Mouse (Mus musculus) forebrain, embryonic 14.5 days (tissue): ENCODE measurements around the gene Neurl1b. TPM values are rescaled to one million over a fixed set of nuclear protein-coding genes. Genes with fewer than 3 reads are reported as not detected.

Experiments used
- ATAC-seq: fragments of 200-750 bp; cut with Nextera tagmentation; 2 replicates; pipeline ENCODE4 v1.8.0; 2017; ENCODE audit warnings: mild to moderate bottlenecking, moderate library complexity
- DNase-seq: peaks from one replicate; pipeline ENCODE4 v3.0.0-alpha.2; 2015; ENCODE audit warnings: low spot score
- H3K27ac ChIP-seq: fragments of 300-500 bp; sonication (generic); 2 replicates; pipeline ENCODE4 v1.5.1; 2014; ENCODE audit warnings: low read depth, mild to moderate bottlenecking, control low read depth, low read length, moderate library complexity
- H3K27me3 ChIP-seq: fragments of 300-500 bp; sonication (generic); replicated peaks from 2 replicates; pipeline ENCODE4 v1.6.1; 2014; ENCODE audit warnings: low read length, control low read depth, mixed read lengths; ENCODE audit not compliant: control insufficient read depth, insufficient read depth
- H3K36me3 ChIP-seq: fragments of 300-500 bp; sonication (generic); 2 replicates; pipeline ENCODE4 v1.6.1; 2014; ENCODE audit warnings: low read length, control low read depth; ENCODE audit not compliant: control insufficient read depth, insufficient read depth
- H3K4me1 ChIP-seq: fragments of 300-500 bp; sonication (generic); 2 replicates; pipeline ENCODE4 v1.6.1; 2014; ENCODE audit warnings: antibody characterized with exemption, low read length, control low read depth; ENCODE audit not compliant: control insufficient read depth, insufficient read depth
- H3K4me2 ChIP-seq: fragments of 300-500 bp; sonication (generic); 2 replicates; pipeline ENCODE4 v1.6.1; 2014; ENCODE audit warnings: mild to moderate bottlenecking, control low read depth, low read length
- H3K4me3 ChIP-seq: fragments of 300-500 bp; sonication (generic); 2 replicates; pipeline ENCODE4 v1.5.1; 2014; ENCODE audit warnings: low read depth, low read length, control low read depth
- H3K9ac ChIP-seq: fragments of 300-500 bp; sonication (generic); 2 replicates; pipeline ENCODE4 v1.6.1; 2014; ENCODE audit warnings: mild to moderate bottlenecking, low read length, control low read depth, moderate library complexity
- H3K9me3 ChIP-seq: fragments of 300-500 bp; sonication (generic); replicated peaks from 2 replicates; pipeline ENCODE4 v1.6.1; 2016; ENCODE audit warnings: low read length, control low read depth, mixed read lengths; ENCODE audit not compliant: control insufficient read depth
- WGBS: fragments of 180-500 bp; shearing (Covaris S2); extraction: QIAGEN DNeasy Blood & Tissue Kit; methylation state at CpG from one replicate; pipeline ENCODE4 v1.1.7; 2014; 5-methylcytosine and 5-hydroxymethylcytosine counted together
- polyA plus RNA-seq: library from polyadenylated mRNA; unstranded; fragments of >200 nt; fragmentation: Nextera tagmentation; extraction: Ambion mirVana; gene quantifications from 2 replicates; pipeline ENCODE4 v1.2.1, GENCODE M21; 2014

Gene Neurl1b
- polyA plus RNA-seq, 1 experiment from 2014 or later, result 2.0 TPM

DNA sequence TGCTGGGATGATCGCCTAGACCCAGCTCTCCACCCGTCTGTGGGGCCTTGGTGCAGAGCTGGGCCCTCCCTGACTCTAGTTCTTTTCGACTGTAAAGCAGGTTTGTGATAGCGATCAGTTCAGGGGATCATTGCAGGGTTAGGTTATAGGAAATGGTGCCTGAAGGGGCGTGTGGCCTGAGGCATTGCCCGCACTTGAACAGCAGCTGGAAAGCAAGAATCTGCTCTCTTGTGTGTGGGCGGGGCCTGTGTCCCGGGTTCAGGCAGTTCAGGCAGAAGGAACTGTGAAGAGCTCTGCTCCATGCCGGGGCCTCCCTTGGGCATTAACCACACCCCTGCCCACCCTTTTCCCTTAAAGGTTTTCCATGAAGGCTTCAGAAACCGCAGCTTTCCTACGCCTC lies 18.7 kb downstream of the Neurl1b start:
- no peaks in the 10 kb centered on the region for H3K36me3 ChIP-seq
- DNase-seq, result no peak
- H3K9ac ChIP-seq, result no peak overlapping the region
- no peaks in the 10 kb centered on the region for H3K4me1 ChIP-seq
- H3K9me3 ChIP-seq, result no peaks in the 10 kb centered on the region
- H3K4me3 ChIP-seq, result no peak overlapping the region
- peaks cover 12% of the 10 kb centered on the region; the same call in 1 of the 2 replicates for H3K27me3 ChIP-seq
- no peak overlapping the region for H3K4me2 ChIP-seq
- H3K27ac ChIP-seq, result no peak overlapping the region
- no peak for ATAC-seq
- 63% methylated on average over 11 of the region's 11 CpGs for WGBS

DNA sequence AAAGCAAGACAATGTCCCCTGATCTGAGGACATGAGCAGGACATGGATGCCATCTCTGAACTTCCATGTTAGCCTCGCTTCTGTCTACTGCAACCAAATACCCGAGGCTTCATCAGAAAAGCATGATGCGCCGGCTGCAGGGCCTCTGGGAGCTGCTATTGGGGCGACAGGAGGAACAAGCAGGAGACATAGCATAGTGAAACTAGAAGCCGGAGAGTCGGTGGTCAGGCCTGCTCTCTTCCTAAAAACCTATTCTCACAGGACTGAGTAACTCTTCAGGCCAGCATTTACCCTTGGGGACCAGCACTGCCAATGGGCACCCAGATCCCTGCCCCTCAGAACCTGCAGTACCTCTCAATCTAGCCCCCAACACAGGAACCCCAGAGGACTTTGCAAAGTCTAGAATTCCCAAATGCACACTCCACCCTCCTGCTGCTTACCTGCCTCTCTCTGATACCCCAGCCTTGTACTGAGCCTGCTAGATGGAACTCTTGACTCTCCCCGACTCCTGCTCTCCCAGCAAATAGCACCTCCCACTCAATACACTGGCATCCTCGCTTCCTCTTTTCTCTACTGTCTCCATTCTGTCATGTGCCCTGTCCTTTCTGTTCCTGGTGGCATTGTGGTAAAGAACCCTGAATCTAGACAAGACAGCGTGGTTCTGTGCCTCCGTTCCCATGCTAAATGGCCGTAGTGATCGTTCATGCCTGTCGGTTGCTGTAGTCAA lies 22.6 kb downstream of the Neurl1b start:
- H3K9ac ChIP-seq, result no peak overlapping the region
- DNase-seq (no peak), ATAC-seq (no peak)
- H3K36me3 ChIP-seq, result peaks cover 12% of the 10 kb centered on the region; the same call in 1 of the 2 replicates
- no peak overlapping the region for H3K27ac ChIP-seq
- H3K9me3 ChIP-seq, result no peaks in the 10 kb centered on the region
- no peak overlapping the region for H3K4me3 ChIP-seq
- H3K27me3 ChIP-seq, result peaks cover 24% of the 10 kb centered on the region
- no peak overlapping the region for H3K4me2 ChIP-seq
- 88% methylated on average over 14 of the region's 14 CpGs for WGBS
- no peaks in the 10 kb centered on the region for H3K4me1 ChIP-seq

DNA sequence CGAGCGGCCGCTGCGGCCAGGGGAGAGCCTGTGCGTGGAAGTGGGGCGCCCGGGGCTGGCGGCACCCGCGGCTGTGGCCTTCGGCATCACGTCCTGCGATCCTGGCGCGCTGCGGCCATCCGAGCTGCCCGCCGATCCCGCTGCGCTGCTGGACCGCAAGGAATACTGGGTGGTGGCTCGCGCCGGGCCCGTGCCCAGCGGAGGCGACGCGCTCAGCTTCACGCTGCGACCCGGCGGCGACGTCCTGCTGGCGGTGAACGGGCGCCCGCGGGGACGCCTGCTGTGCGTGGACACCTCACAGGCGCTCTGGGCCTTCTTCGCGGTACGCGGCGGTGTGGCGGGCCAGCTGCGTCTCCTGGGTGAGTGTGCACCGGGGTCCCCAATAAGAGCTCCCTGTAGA lies 24.4 kb downstream of the Neurl1b start:
- peak overlapping the region; percentile 51 for H3K4me2 ChIP-seq
- DNase-seq (no peak), ATAC-seq (no peak)
- WGBS, result 10% methylated on average over 48 of the region's 52 CpGs
- H3K4me3 ChIP-seq, result peak overlapping the region; percentile 28
- H3K27me3 ChIP-seq, result peaks cover 24% of the 10 kb centered on the region
- H3K36me3 ChIP-seq, result peaks cover 12% of the 10 kb centered on the region; the same call in 1 of the 2 replicates
- H3K4me1 ChIP-seq, result no peaks in the 10 kb centered on the region
- H3K9me3 ChIP-seq, result no peaks in the 10 kb centered on the region
- peak overlapping the region; percentile 49 for H3K9ac ChIP-seq
- no peak overlapping the region for H3K27ac ChIP-seq

DNA sequence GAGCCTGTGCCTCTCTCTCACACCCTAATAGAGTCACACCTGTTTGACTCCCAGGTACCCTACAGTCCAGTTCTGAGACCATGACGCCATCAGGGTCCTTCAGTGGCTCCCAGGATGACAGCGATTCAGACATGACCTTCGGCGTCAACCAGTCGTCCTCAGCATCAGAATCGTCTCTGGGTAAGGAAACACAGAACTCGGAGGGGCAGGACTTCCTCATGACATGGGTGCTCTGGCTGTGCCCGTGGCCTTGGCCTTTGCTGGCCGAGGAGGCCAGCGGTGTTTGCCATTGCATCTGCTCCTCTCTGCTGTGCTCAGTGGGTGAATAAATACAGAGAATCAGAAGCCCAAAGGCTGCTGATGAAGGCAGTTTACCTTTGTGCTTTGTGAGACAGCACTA lies 26.4 kb downstream of the Neurl1b start:
- Histone ChIP-seq H3K9ac (no peak overlapping the region), H3K27ac (no peak overlapping the region), H3K9me3 (no peaks in the 10 kb centered on the region), H3K36me3 (peaks cover 14% of the 10 kb centered on the region; the same call in 1 of the 2 replicates), H3K27me3 (peaks cover 24% of the 10 kb centered on the region), H3K4me3 (no peak overlapping the region), H3K4me2 (no peak overlapping the region), H3K4me1 (no peaks in the 10 kb centered on the region)
- ATAC-seq (no peak), DNase-seq (no peak)
- whole genome bisulfite sequencing, result 91% methylated on average over 10 of the region's 10 CpGs

DNA sequence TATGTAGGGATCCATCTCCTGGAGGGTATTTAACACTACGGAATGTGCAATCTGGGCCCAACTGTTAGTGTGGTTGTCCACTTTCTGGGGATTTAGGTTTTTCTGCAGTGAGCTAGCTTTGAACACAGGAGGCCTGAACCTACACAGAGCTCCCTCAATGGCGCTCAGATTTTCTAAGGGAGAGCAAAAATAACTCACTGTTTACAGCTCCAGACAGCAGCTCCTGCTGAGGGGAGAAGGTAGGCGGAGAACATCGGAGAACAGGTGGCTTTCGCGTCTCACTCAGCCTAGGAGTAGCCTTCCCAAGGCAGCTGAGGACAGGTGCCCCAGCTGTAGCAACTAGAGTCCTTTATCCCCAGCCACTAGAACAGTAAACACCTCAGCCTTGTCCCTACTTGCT lies 27.6 kb downstream of the Neurl1b start:
- Histone ChIP-seq H3K9me3 (no peaks in the 10 kb centered on the region), H3K9ac (no peak overlapping the region), H3K27me3 (peaks cover 23% of the 10 kb centered on the region), H3K4me3 (no peak overlapping the region), H3K27ac (no peak overlapping the region), H3K4me2 (no peak overlapping the region), H3K36me3 (peaks cover 14% of the 10 kb centered on the region; the same call in 1 of the 2 replicates), H3K4me1 (no peaks in the 10 kb centered on the region)
- no peak for DNase-seq
- WGBS, result 92% methylated on average over 6 of the region's 6 CpGs
- ATAC-seq, result no peak

DNA sequence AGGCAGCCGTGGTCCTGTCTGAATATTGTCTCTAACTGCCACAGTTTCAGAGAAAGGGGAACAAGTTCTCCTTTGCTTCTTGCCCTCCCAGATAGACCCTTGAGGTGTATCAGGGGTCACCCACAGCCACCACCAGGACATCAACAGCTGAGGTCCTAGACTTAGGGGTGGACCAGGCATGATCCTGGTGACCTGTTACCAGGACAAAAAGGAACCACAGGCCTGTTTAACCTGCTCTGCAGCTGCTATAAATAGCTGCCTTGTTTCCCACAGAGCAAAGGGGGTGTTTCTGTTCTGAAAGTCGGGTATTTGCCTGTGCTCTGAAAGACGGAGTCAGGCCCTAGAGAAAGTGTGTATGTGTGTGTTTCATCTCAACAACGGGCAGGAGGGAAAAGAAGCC lies 29.2 kb downstream of the Neurl1b start:
- ATAC-seq (no peak), DNase-seq (no peak)
- no peak overlapping the region for H3K4me2 ChIP-seq
- no peak overlapping the region for H3K4me3 ChIP-seq
- H3K36me3 ChIP-seq, result peaks cover 14% of the 10 kb centered on the region; the same call in 1 of the 2 replicates
- H3K4me1 ChIP-seq, result no peaks in the 10 kb centered on the region
- H3K27me3 ChIP-seq, result peaks cover 6% of the 10 kb centered on the region
- 61% methylated on average over 4 of the region's 4 CpGs for WGBS
- H3K9me3 ChIP-seq, result no peaks in the 10 kb centered on the region
- H3K9ac ChIP-seq, result no peak overlapping the region
- H3K27ac ChIP-seq, result no peak overlapping the region

DNA sequence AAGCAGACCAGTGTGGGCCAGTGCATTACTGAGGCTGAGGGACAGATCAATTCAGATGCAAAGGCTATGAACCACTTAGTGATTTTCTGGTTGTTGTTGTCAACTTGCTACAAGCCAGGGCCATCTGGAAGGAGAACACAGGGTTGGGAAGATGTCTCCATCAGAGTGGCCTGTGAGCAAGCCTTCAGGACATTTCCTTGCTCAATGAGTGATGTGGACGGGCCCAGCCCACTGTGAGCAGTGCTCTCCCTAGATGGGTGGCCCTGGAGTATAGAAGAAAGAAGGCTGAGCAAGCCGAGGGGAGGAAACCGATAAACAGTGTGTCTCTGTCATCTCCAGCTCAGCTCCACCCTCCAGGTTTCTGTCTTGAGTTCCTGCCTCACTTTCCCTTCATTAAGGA lies 34.8 kb downstream of the Neurl1b start:
- Histone ChIP-seq H3K4me2 (no peak overlapping the region), H3K27ac (no peak overlapping the region), H3K27me3 (no peaks in the 10 kb centered on the region), H3K4me1 (no peaks in the 10 kb centered on the region), H3K9ac (no peak overlapping the region), H3K36me3 (0 out of 2 replicates have a peak, but pooled peaks cover 2% of the 10 kb centered on the region), H3K9me3 (no peaks in the 10 kb centered on the region), H3K4me3 (no peak overlapping the region)
- DNase-seq (no peak), ATAC-seq (no peak)
- 73% methylated on average over 3 of the region's 3 CpGs for WGBS

DNA sequence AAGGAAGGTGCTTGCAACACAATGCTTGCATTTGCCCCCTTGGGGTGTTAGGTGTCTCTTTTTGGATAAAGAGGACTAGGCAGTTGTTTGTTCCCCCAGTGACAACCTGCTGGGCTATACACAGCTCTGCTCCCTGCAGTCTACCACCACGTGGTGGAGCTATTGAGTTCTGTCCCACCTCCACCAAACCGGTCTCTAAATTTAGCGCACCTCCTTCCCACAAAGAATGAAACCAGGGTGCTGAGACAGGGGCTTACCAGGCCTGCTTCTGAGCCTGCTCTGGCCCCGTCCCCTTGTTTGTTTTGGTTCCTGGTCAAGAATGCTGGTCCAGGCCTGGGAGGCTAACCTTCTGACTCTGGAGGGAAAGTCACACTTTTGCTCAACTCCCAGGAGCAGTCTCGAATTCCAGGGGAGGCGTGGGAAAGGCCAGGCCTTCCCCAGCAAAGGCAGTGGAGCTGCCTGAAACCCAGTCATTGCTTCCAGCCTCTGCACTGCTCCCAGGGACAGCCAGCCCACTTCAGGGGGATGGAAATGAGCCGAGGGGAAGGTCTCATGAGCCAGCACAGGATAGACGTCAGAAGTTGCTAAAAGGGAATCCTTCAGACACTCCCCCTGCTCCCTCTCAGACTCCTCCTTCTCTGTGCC lies 37.1 kb downstream of the Neurl1b start:
- ATAC-seq, result no peak
- no peak overlapping the region for H3K9ac ChIP-seq

DNA sequence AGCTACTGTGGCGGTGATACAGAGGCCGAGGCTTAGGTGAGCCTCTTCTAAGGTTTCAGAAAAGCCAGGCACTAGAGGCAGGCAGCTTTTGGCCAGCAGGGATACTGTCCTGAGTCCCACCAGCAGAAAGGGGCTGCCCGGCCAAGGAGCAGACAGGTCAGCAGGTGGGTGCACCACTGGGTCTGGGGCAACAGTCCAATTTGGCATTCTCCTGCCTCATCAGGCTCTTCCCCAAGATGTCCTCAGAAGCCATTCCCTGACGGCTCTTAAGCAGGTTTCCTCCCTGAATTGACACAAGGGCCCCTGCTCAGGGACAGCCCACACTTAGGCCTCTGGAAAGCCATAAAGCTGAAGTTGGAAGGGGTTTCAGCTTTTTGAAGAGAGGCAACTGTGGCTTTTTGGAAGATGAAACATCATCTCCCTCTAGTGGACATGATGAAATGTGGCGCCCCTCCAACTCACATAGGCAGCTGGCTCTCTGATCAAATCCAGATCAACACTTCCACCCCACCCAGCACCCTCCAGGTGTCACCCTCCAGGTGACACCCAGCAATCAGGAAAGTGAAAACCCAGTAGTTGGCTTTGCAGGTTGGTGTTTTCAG lies 37.8 kb downstream of the Neurl1b start:
- peak; percentile 74 for DNase-seq
- H3K27ac ChIP-seq, result no peak overlapping the region
- no peaks in the 10 kb centered on the region for H3K36me3 ChIP-seq
- no peaks in the 10 kb centered on the region for H3K27me3 ChIP-seq
- no peak for ATAC-seq
- H3K9me3 ChIP-seq, result no peaks in the 10 kb centered on the region
- no peak overlapping the region for H3K4me3 ChIP-seq
- WGBS, result 58% methylated on average over 5 of the region's 5 CpGs
- H3K9ac ChIP-seq, result no peak overlapping the region
- no peaks in the 10 kb centered on the region for H3K4me1 ChIP-seq
- no peak overlapping the region for H3K4me2 ChIP-seq

More for the DNA sequence above, 37.1 kb downstream of the Neurl1b start:
- no peaks in the 10 kb centered on the region for H3K36me3 ChIP-seq
- H3K4me1 ChIP-seq, result no peaks in the 10 kb centered on the region
- no peaks in the 10 kb centered on the region for H3K9me3 ChIP-seq
- H3K27me3 ChIP-seq, result no peaks in the 10 kb centered on the region
- WGBS, result 40% methylated on average over 8 of the region's 8 CpGs
- peak; percentile 22 for DNase-seq
- H3K4me2 ChIP-seq, result no peak overlapping the region
- no peak overlapping the region for H3K27ac ChIP-seq
- no peak overlapping the region for H3K4me3 ChIP-seq
